Mouse (Mus musculus) ES-Bruce4 (cell line): Measurements from ENCODE around the gene Vps37d. TPM values are rescaled to one million over a fixed set of nuclear protein-coding genes. Genes with fewer than 3 reads are reported as not detected.

ENCODE experiments used
- H3K27ac ChIP-seq: 2 replicates; pipeline ENCODE4 v1.5.1; 2012; ENCODE audit warnings: low read length, inconsistent platforms; ENCODE audit not compliant: insufficient read depth
- H3K27me3 ChIP-seq: 2 replicates; pipeline ENCODE4 v1.6.1; 2012; ENCODE audit warnings: mild to moderate bottlenecking, low read length, inconsistent platforms; ENCODE audit not compliant: control insufficient read depth, poor library complexity, insufficient read depth, severe bottlenecking
- H3K36me3 ChIP-seq: 2 replicates; pipeline ENCODE4 v1.6.1; 2012; ENCODE audit warnings: inconsistent platforms, mild to moderate bottlenecking, low read length, moderate library complexity; ENCODE audit not compliant: control insufficient read depth, poor library complexity, insufficient read depth, severe bottlenecking
- H3K4me1 ChIP-seq: one replicate; pipeline ENCODE4 v1.8.1; 2011; ENCODE audit warnings: low read length; ENCODE audit not compliant: control insufficient read depth, insufficient read depth
- H3K4me3 ChIP-seq: 2 replicates; pipeline ENCODE4 v1.5.1; 2011; ENCODE audit warnings: low read depth, mild to moderate bottlenecking, low read length
- H3K9ac ChIP-seq: 2 replicates; pipeline ENCODE4 v1.6.1; 2012; ENCODE audit warnings: low read depth, mild to moderate bottlenecking, inconsistent platforms; ENCODE audit not compliant: poor library complexity, severe bottlenecking
- H3K9me3 ChIP-seq: replicated peaks from 2 replicates; pipeline ENCODE4 v1.6.1; 2012; ENCODE audit warnings: mild to moderate bottlenecking, low read length, inconsistent platforms; ENCODE audit not compliant: control insufficient read depth, poor library complexity, insufficient read depth, severe bottlenecking
- CTCF ChIP-seq: IDR thresholded peaks from one replicate; pipeline ENCODE4 v1.8.1; 2011; ENCODE audit warnings: low read depth, low read length
- EP300 ChIP-seq: IDR thresholded peaks from 2 replicates; pipeline ENCODE4 v1.6.1; 2011; ENCODE audit warnings: low read depth, low read length; ENCODE audit not compliant: insufficient read depth
- POLR2A ChIP-seq: IDR thresholded peaks from one replicate; pipeline ENCODE4 v1.8.1; 2011; ENCODE audit warnings: low read length; ENCODE audit not compliant: insufficient read depth
- polyA plus RNA-seq: library from polyadenylated mRNA; stranded (reverse); fragments of >200 nt; gene quantifications from 2 replicates; pipeline ENCODE4 v1.2.4, GENCODE M21; 2011; ENCODE audit warnings: low read depth; ENCODE audit not compliant: missing spikeins, insufficient read depth, insufficient read length

Gene Vps37d
- polyA plus RNA-seq, 1 experiment, result 5.7 TPM

DNA sequence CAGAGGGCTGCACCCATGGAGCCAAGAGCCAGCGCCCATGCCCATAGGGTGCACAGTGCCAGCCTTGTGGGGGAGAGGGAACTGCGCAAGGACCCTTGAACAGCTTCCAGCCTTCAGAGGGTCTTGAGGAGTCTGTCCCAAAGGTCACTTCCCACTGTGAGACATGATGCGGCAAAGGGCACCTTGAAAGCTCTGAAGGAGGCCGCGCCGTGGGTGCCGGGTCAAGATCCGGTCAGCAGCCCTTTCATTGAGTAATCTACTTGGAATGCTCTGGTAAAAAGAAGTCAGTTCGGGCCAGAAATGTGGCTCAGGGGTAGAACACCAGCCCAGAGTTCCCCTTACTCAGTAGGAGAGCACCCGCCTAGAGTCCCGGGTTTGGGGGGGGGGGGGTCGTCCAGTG is 35.7 kb upstream of the Vps37d start:
- Histone ChIP-seq H3K9me3 (no peaks in the 10 kb centered on the region), H3K27me3 (no peaks in the 10 kb centered on the region), H3K36me3 (no peaks in the 10 kb centered on the region), H3K27ac (no peak overlapping the region), H3K9ac (no peak overlapping the region), H3K4me1 (no peaks in the 10 kb centered on the region), H3K4me3 (no peak overlapping the region)
- TF ChIP-seq EP300, result no peak
- TF ChIP-seq CTCF, result no peak
- no peak for TF ChIP-seq POLR2A

GRCm38 (mm10) chr5:135109976-135110375 is 31.9 kb upstream of the Vps37d start:
- Histone ChIP-seq H3K27ac (no peak overlapping the region), H3K4me3 (no peak overlapping the region)
- TF ChIP-seq EP300 (no peak), POLR2A (no peak), CTCF (no peak)

GRCm38 (mm10) chr5:135109426-135109825 is 31.4 kb upstream of the Vps37d start:
- Histone ChIP-seq H3K9me3 (no peaks in the 10 kb centered on the region), H3K27me3 (no peaks in the 10 kb centered on the region), H3K4me1 (no peaks in the 10 kb centered on the region), H3K9ac (no peak overlapping the region), H3K36me3 (no peaks in the 10 kb centered on the region), H3K4me3 (no peak overlapping the region), H3K27ac (no peak overlapping the region)
- TF ChIP-seq EP300, result no peak
- TF ChIP-seq POLR2A, result no peak
- TF ChIP-seq CTCF, result no peak

More at GRCm38 (mm10) chr5:135109976-135110375, 31.9 kb upstream of the Vps37d start:
- Histone ChIP-seq H3K9ac (no peak overlapping the region), H3K4me1 (no peaks in the 10 kb centered on the region), H3K36me3 (no peaks in the 10 kb centered on the region), H3K9me3 (no peaks in the 10 kb centered on the region), H3K27me3 (no peaks in the 10 kb centered on the region)

GRCm38 (mm10) chr5:135109017-135109416 is 31.0 kb upstream of the Vps37d start:
- TF ChIP-seq POLR2A, result no peak
- TF ChIP-seq CTCF, result no peak
- TF ChIP-seq EP300, result no peak
- H3K27me3 ChIP-seq, result no peaks in the 10 kb centered on the region
- H3K4me3 ChIP-seq, result no peak overlapping the region
- H3K27ac ChIP-seq, result no peak overlapping the region
- H3K9ac ChIP-seq, result no peak overlapping the region
- H3K36me3 ChIP-seq, result no peaks in the 10 kb centered on the region
- no peaks in the 10 kb centered on the region for H3K4me1 ChIP-seq
- H3K9me3 ChIP-seq, result no peaks in the 10 kb centered on the region

GRCm38 (mm10) chr5:135107521-135108501 is 29.7 kb upstream of the Vps37d start:
- Histone ChIP-seq H3K9me3 (no peaks in the 10 kb centered on the region), H3K27ac (no peak overlapping the region), H3K4me1 (no peaks in the 10 kb centered on the region), H3K36me3 (no peaks in the 10 kb centered on the region), H3K27me3 (no peaks in the 10 kb centered on the region), H3K9ac (no peak overlapping the region), H3K4me3 (peak overlapping the region; percentile 73)
- TF ChIP-seq EP300, result no peak
- TF ChIP-seq CTCF, result peak; percentile 45

DNA sequence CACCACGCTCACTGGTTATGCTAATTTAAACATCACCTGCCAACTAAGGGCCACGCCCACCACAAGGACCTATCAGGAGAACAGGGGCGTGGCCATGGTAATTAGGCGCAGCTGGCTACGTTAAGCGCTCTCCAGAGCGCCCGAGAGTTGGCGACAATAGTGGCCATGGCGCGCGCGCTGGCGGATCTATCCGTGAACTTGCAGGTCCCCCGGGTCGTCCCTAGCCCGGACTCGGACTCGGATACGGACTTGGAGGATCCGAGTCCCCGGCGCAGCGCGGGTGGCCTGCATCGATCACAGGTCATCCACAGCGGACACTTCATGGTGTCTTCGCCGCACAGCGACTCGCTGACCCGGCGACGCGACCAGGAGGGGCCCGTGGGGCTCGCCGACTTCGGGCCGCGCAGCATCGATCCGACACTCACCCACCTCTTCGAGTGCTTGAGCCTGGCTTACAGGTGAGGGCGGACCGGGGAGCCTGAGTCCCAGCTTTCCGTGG is 28.7 kb upstream of the Vps37d start:
- TF ChIP-seq CTCF (no peak), EP300 (no peak), POLR2A (peak; percentile 78)
- Histone ChIP-seq H3K4me3 (peak overlapping the region; percentile 73), H3K36me3 (no peaks in the 10 kb centered on the region), H3K9ac (peak overlapping the region; percentile 56), H3K27me3 (no peaks in the 10 kb centered on the region), H3K27ac (no peak overlapping the region), H3K9me3 (no peaks in the 10 kb centered on the region), H3K4me1 (no peaks in the 10 kb centered on the region)
